Mouse (Mus musculus) neural tube, embryonic 12.5 days (tissue): ENCODE results near the gene Tnf. TPM values are rescaled to one million over a fixed set of nuclear protein-coding genes. Genes with fewer than 3 reads are reported as not detected.
A peak's percentile ranks its signal among the peaks of the same experiment; 100 is the strongest.

Source experiments
- ATAC-seq: fragments of 200-750 bp; cut with Nextera tagmentation; 2 replicates; pipeline ENCODE4 v1.8.0; 2017; ENCODE audit warnings: low read depth, mild to moderate bottlenecking, moderate TSS enrichment, moderate library complexity; ENCODE audit not compliant: low FRiP score
- H3K27ac ChIP-seq: fragments of 300-500 bp; sonication (generic); 2 replicates; pipeline ENCODE4 v1.5.1; 2016
- H3K27me3 ChIP-seq: fragments of 300-500 bp; sonication (generic); replicated peaks from 2 replicates; pipeline ENCODE4 v1.6.1; 2016; ENCODE audit warnings: mild to moderate bottlenecking
- H3K36me3 ChIP-seq: fragments of 300-500 bp; sonication (generic); 2 replicates; pipeline ENCODE4 v1.6.1; 2016; ENCODE audit warnings: mild to moderate bottlenecking
- H3K4me1 ChIP-seq: fragments of 300-500 bp; sonication (generic); 2 replicates; pipeline ENCODE4 v1.6.1; 2016
- H3K4me2 ChIP-seq: fragments of 300-500 bp; sonication (generic); replicated peaks from 2 replicates; pipeline ENCODE4 v1.6.1; 2016; ENCODE audit warnings: mild to moderate bottlenecking
- H3K4me3 ChIP-seq: fragments of 300-500 bp; sonication (generic); 2 replicates; pipeline ENCODE4 v1.5.1; 2016
- H3K9ac ChIP-seq: fragments of 300-500 bp; sonication (generic); 2 replicates; pipeline ENCODE4 v1.6.1; 2016; ENCODE audit warnings: mild to moderate bottlenecking
- H3K9me3 ChIP-seq: fragments of 300-500 bp; sonication (generic); 2 replicates; pipeline ENCODE4 v1.6.1; 2016; ENCODE audit warnings: mild to moderate bottlenecking
- whole genome bisulfite sequencing: fragments of 180-500 bp; shearing (Covaris S2); methylation state at CpG from one replicate; pipeline ENCODE4 v1.1.7; 2016; 5-methylcytosine and 5-hydroxymethylcytosine counted together
- microRNA-seq: library from miRNA; unstranded; fragments of <30 nt; microRNA quantifications from one replicate; pipeline ENCODE4, GENCODE M21; 2017
- polyA plus RNA-seq: library from polyadenylated mRNA; unstranded; fragments of >200 nt; fragmentation: Nextera tagmentation; extraction: Ambion mirVana; gene quantifications from 2 replicates; pipeline ENCODE4 v1.2.1, GENCODE M21; 2016

The Tnf gene
- polyA plus RNA-seq, 1 experiment from 2014 or later, result not detected

DNA sequence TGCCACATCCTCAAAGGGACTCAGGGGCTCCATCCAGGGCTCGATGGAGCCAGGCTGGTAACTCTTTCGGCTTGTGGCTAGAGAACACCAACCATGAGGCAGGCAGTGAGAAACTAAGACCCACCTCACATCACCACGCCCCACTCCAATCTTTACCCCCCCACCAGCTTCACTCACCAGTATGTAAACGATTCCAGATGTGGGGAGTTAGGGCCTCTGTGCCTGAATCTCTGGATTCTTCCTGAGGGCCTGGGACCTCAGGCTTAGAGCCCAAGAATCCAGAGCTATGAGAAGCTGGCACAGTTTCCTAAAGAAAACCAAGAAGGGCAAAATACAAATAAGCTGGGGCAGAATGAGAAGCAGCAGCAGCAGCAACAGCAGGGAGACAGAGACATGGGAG is 47.9 kb downstream of the Tnf start:
- Histone ChIP-seq H3K36me3 (peaks cover 98% of the 10 kb centered on the region), H3K4me3 (no peak overlapping the region), H3K27me3 (no peaks in the 10 kb centered on the region), H3K4me1 (no peaks in the 10 kb centered on the region), H3K27ac (no peak overlapping the region), H3K4me2 (no peak overlapping the region), H3K9me3 (no peaks in the 10 kb centered on the region), H3K9ac (no peak overlapping the region)
- no peak for ATAC-seq
- WGBS, result 87% methylated on average over 4 of the region's 4 CpGs

GRCm38 (mm10) chr17:35153077-35153476 is 48.7 kb downstream of the Tnf start:
- no peak overlapping the region for H3K9ac ChIP-seq
- H3K27me3 ChIP-seq, result no peaks in the 10 kb centered on the region
- no peak for ATAC-seq
- H3K4me3 ChIP-seq, result no peak overlapping the region
- no peak overlapping the region for H3K27ac ChIP-seq
- H3K9me3 ChIP-seq, result no peaks in the 10 kb centered on the region
- WGBS, result 97% methylated on average over 9 of the region's 9 CpGs
- H3K4me2 ChIP-seq, result no peak overlapping the region
- no peaks in the 10 kb centered on the region for H3K4me1 ChIP-seq
- H3K36me3 ChIP-seq, result peaks cover 98% of the 10 kb centered on the region

DNA sequence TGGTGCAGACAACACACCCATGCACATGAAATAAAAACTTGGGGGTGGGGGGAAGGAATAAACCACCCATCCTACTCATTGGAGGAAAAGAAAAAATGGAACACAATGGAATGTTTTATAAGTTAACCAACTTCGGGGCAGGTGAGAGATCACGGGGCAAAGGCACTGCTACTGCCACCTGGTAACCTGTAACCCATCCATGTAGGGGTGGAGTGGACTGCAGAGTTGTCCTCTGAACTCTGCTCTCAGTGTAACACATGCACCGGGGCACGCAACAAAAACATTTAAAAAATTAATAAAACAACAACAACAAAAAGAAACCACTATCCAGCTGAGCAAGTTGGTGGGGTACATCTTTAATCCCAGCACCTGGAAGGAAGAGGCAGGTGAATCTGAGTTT is 49.7 kb downstream of the Tnf start:
- H3K27me3 ChIP-seq, result no peaks in the 10 kb centered on the region
- WGBS, result 92% methylated on average over 4 of the region's 4 CpGs

More for the DNA sequence above, 49.7 kb downstream of the Tnf start:
- H3K4me2 ChIP-seq, result no peak overlapping the region
- H3K9ac ChIP-seq, result no peak overlapping the region
- no peak for ATAC-seq
- no peaks in the 10 kb centered on the region for H3K9me3 ChIP-seq
- peaks cover 96% of the 10 kb centered on the region for H3K36me3 ChIP-seq
- no peak overlapping the region for H3K4me3 ChIP-seq
- H3K27ac ChIP-seq, result no peak overlapping the region
- no peaks in the 10 kb centered on the region for H3K4me1 ChIP-seq

Small RNAs within 50 kb of the gene (microRNA-seq; reads per million reads assigned to microRNA genes)
- gene Mir6973a, result not detected
- not detected for gene Mir6974
- gene Mir6975, result 4.2 reads per million, percentile 12 among the genes with 10 or more reads in this experiment
- not detected for gene Mir8094

Other genes with a start within 250 kb of the Tnf start
- gene Hspa1b, start 242.8 kb downstream of the Tnf start, polyA plus RNA-seq, result 0.26 TPM in 1 of 2 replicates, not detected in the other
- not detected in 2 replicates for gene Gm20481, start 232.1 kb downstream of the Tnf start, polyA plus RNA-seq
- gene Hspa1a, start 229.9 kb downstream of the Tnf start, polyA plus RNA-seq, result 3.1 and 3.5 TPM in 2 replicates
- gene Hspa1l, start 229.3 kb downstream of the Tnf start, polyA plus RNA-seq, result 1.4 and 2.3 TPM in 2 replicates
- gene Lsm2, start 220.1 kb downstream of the Tnf start, polyA plus RNA-seq, result 150 and 158 TPM in 2 replicates
- 118 and 119 TPM in 2 replicates for gene Vars, start 201.0 kb downstream of the Tnf start, polyA plus RNA-seq
- gene Vwa7, start 185.4 kb downstream of the Tnf start, polyA plus RNA-seq, result 0.06 and 0.15 TPM in 2 replicates
- gene Sapcd1, start 174.0 kb downstream of the Tnf start, polyA plus RNA-seq, result 3.8 and 5.0 TPM in 2 replicates
- 3.1 and 4.1 TPM in 2 replicates for gene Msh5, start 155.3 kb downstream of the Tnf start, polyA plus RNA-seq
- 169 and 178 TPM in 2 replicates for gene Clic1, start 152.0 kb downstream of the Tnf start, polyA plus RNA-seq
- 564 and 591 TPM in 2 replicates for gene Ddah2, start 143.0 kb downstream of the Tnf start, polyA plus RNA-seq
- not detected in 2 replicates for gene Ly6g6c, start 136.6 kb downstream of the Tnf start, polyA plus RNA-seq
- gene Mpig6b, start 135.8 kb downstream of the Tnf start, polyA plus RNA-seq, result 0.81 and 0.88 TPM in 2 replicates
- 0.38 and 0.57 TPM in 2 replicates for gene Ly6g6e, start 125.1 kb downstream of the Tnf start, polyA plus RNA-seq
- 1.9 and 2.2 TPM in 2 replicates for gene Ly6g6d, start 123.9 kb downstream of the Tnf start, polyA plus RNA-seq
- 0.23 and 0.84 TPM in 2 replicates for gene Ly6g6f, start 116.4 kb downstream of the Tnf start, polyA plus RNA-seq
- gene Abhd16a, start 112.7 kb downstream of the Tnf start, polyA plus RNA-seq, result 78.7 and 83.6 TPM in 2 replicates
- gene Ly6g5c, start 93.7 kb downstream of the Tnf start, polyA plus RNA-seq, result not detected in 2 replicates
- gene Ly6g5b, start 86.6 kb downstream of the Tnf start, polyA plus RNA-seq, result 1.1 TPM in 2 replicates
- 24.9 and 28.0 TPM in 2 replicates for gene Gpank1, start 80.6 kb downstream of the Tnf start, polyA plus RNA-seq
- gene Csnk2b, start 80.0 kb downstream of the Tnf start, polyA plus RNA-seq, result 289 and 295 TPM in 2 replicates
- gene D17H6S53E, start 75.6 kb downstream of the Tnf start, polyA plus RNA-seq, result 6.1 and 7.8 TPM in 2 replicates
- 0.32 and 0.93 TPM in 2 replicates for gene Apom, start 70.0 kb downstream of the Tnf start, polyA plus RNA-seq
- gene Bag6, start 66.8 kb downstream of the Tnf start, polyA plus RNA-seq, result 82.8 and 84.5 TPM in 2 replicates
- gene Prrc2a, start 37.1 kb downstream of the Tnf start, polyA plus RNA-seq, result 205 and 224 TPM in 2 replicates
- gene Aif1, start 25.9 kb downstream of the Tnf start, polyA plus RNA-seq, result 8.3 and 9.1 TPM in 2 replicates
- 6.8 and 7.0 TPM in 2 replicates for gene Lst1, start 13.6 kb downstream of the Tnf start, polyA plus RNA-seq
- 0.39 and 0.57 TPM in 2 replicates for gene Ltb, start 7.6 kb downstream of the Tnf start, polyA plus RNA-seq
- not detected in 2 replicates for gene Lta, start 3.3 kb upstream of the Tnf start, polyA plus RNA-seq
- not detected in 2 replicates for gene Gm16181, start 18.8 kb upstream of the Tnf start, polyA plus RNA-seq
- 26.2 and 28.4 TPM in 2 replicates for gene Atp6v1g2, start 31.7 kb upstream of the Tnf start, polyA plus RNA-seq
- gene Nfkbil1, start 33.8 kb upstream of the Tnf start, polyA plus RNA-seq, result 10.6 and 11.5 TPM in 2 replicates
- 511 and 522 TPM in 2 replicates for gene Ddx39b, start 39.7 kb upstream of the Tnf start, polyA plus RNA-seq
- 55.7 and 58.8 TPM in 2 replicates for gene H2-D1, start 60.7 kb upstream of the Tnf start, polyA plus RNA-seq
- 0.06 and 0.10 TPM in 2 replicates for gene H2-Q1, start 118.4 kb upstream of the Tnf start, polyA plus RNA-seq
- 0.28 and 0.42 TPM in 2 replicates for gene H2-Q2, start 140.2 kb upstream of the Tnf start, polyA plus RNA-seq
- 2.7 and 3.2 TPM in 2 replicates for gene H2-Q4, start 177.6 kb upstream of the Tnf start, polyA plus RNA-seq
- gene H2-Q6, start 222.8 kb upstream of the Tnf start, polyA plus RNA-seq, result 0.48 and 0.64 TPM in 2 replicates
- gene H2-Q7, start 237.1 kb upstream of the Tnf start, polyA plus RNA-seq, result 6.5 and 6.8 TPM in 2 replicates